Mouse (Mus musculus) embryonic fibroblast, embryonic 13.5 days (primary cell): ENCODE results near the gene Daam1.

Experiments
- CTCF ChIP-seq: IDR thresholded peaks from 2 replicates; pipeline ENCODE4 v1.5.1; 2011; ENCODE audit warnings: mild to moderate bottlenecking, control low read depth, low read length, moderate library complexity, borderline replicate concordance; ENCODE audit not compliant: insufficient read depth
- POLR2A ChIP-seq: IDR thresholded peaks from 2 replicates; pipeline ENCODE4 v1.6.1; 2011; ENCODE audit warnings: low read depth, mild to moderate bottlenecking, control low read depth, low read length, moderate library complexity

- TF ChIP-seq CTCF (no peak), POLR2A (no peak)
Observed at GRCm38 (mm10) chr12:71912262-71912661, 81.4 kb downstream of the Daam1 start.
